Mouse (Mus musculus) spleen, adult 2 months (tissue): ENCODE data around the gene Zfp362.

Experiments
- CTCF ChIP-seq: fragments of 200-500 bp; IDR thresholded peaks from 2 replicates; pipeline ENCODE4 v1.5.1; 2011; ENCODE audit warnings: mild to moderate bottlenecking, inconsistent platforms; ENCODE audit not compliant: insufficient read depth, insufficient read length, insufficient replicate concordance; ENCODE audit errors: extremely low read depth
- POLR2A ChIP-seq: fragments of 200-500 bp; IDR thresholded peaks from 2 replicates; pipeline ENCODE4 v1.6.1; 2011; ENCODE audit warnings: low read depth, low read length, inconsistent platforms

DNA sequence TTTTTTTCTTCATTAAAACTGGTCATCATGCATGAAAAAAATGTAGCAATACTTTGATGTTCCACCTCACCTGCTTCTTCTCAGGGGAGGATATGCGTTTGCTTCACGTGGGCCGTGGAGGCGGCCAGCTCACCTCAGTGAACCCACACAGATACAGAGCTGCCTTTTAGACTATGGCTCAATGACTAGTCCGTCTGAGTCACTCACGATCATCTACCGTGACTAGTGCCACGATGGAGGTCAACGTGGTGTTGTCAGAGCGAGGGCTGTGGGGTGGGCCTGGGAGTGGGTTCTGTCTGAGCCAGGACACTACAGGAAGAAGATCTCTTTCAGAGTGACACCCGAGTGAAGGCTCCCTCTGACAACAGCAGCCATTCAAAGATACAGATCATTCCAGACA, 47.3 kb upstream of the Zfp362 start:
- TF ChIP-seq POLR2A: no peak
- no peak for TF ChIP-seq CTCF
